Mouse (Mus musculus) cerebellum, adult 9-10 months (tissue): Measurements from ENCODE around the gene Elmo1.

ENCODE experiments used
- DNase-seq: peaks from one replicate; pipeline ENCODE4 v3.0.0; 2022

The Elmo1 gene

GRCm38 (mm10) chr13:20097006-20097617 is 6.7 kb downstream of the Elmo1 start:
- DNase-seq, result no peak

GRCm38 (mm10) chr13:20097934-20098593 is 7.7 kb downstream of the Elmo1 start:
- DNase-seq, result no peak

GRCm38 (mm10) chr13:20098594-20098965 is 8.2 kb downstream of the Elmo1 start:
- DNase-seq, result no peak

GRCm38 (mm10) chr13:20099546-20099945 is 9.2 kb downstream of the Elmo1 start:
- DNase-seq, result no peak

- no peak for DNase-seq
These were observed 10.0 kb downstream of the Elmo1 start for GRCm38 (mm10) chr13:20100357-20100756.

- no peak for DNase-seq
These were observed 11.3 kb downstream of the Elmo1 start for GRCm38 (mm10) chr13:20101691-20102090.

- no peak for DNase-seq
These were observed 14.4 kb downstream of the Elmo1 start for GRCm38 (mm10) chr13:20104791-20105190.

- no peak for DNase-seq
These were observed 15.6 kb downstream of the Elmo1 start for GRCm38 (mm10) chr13:20105996-20106395.

GRCm38 (mm10) chr13:20107953-20108498 is 17.6 kb downstream of the Elmo1 start:
- DNase-seq, result no peak

GRCm38 (mm10) chr13:20108956-20109355 is 18.6 kb downstream of the Elmo1 start:
- no peak for DNase-seq

GRCm38 (mm10) chr13:20109446-20109845 is 19.1 kb downstream of the Elmo1 start:
- DNase-seq, result no peak

GRCm38 (mm10) chr13:20109987-20110680 is 19.7 kb downstream of the Elmo1 start:
- DNase-seq, result no peak

GRCm38 (mm10) chr13:20111256-20111800 is 20.9 kb downstream of the Elmo1 start:
- no peak for DNase-seq

GRCm38 (mm10) chr13:20115131-20115907 is 24.9 kb downstream of the Elmo1 start:
- no peak for DNase-seq

- DNase-seq, result no peak
These were observed 25.6 kb downstream of the Elmo1 start for GRCm38 (mm10) chr13:20116019-20116418.

GRCm38 (mm10) chr13:20116868-20117510 is 26.6 kb downstream of the Elmo1 start:
- no peak for DNase-seq

GRCm38 (mm10) chr13:20117691-20118090 is 27.3 kb downstream of the Elmo1 start:
- DNase-seq, result no peak

- no peak for DNase-seq
These were observed 28.5 kb downstream of the Elmo1 start for GRCm38 (mm10) chr13:20118909-20119308.

- no peak for DNase-seq
These were observed 30.3 kb downstream of the Elmo1 start for GRCm38 (mm10) chr13:20120723-20121122.

GRCm38 (mm10) chr13:20121385-20122043 is 31.1 kb downstream of the Elmo1 start:
- DNase-seq, result no peak

GRCm38 (mm10) chr13:20123975-20124374 is 33.6 kb downstream of the Elmo1 start:
- DNase-seq, result no peak

GRCm38 (mm10) chr13:20124965-20125364 is 34.6 kb downstream of the Elmo1 start:
- no peak for DNase-seq
